Mouse (Mus musculus) CH12.LX (cell line): ENCODE data around the gene Prkn. TPM values are rescaled to one million over a fixed set of nuclear protein-coding genes. Genes with fewer than 3 reads are reported as not detected.

ENCODE experiments used
- DNase-seq: peaks from one replicate; pipeline ENCODE4 v3.0.0-alpha.2; 2013; ENCODE audit errors: extremely low read depth
- H3K27ac ChIP-seq: 2 replicates; pipeline ENCODE4 v1.5.1; 2012; ENCODE audit warnings: low read depth, mild to moderate bottlenecking, control low read depth, moderate library complexity; ENCODE audit not compliant: insufficient read depth
- H3K27me3 ChIP-seq: replicated peaks from 2 replicates; pipeline ENCODE3; 2012; ENCODE audit warnings: inconsistent platforms
- H3K36me3 ChIP-seq, 2 experiments: replicated peaks in 1 of 2; 2 replicates each; pipeline versions ENCODE3 to v1.6.1; 2012; ENCODE audit warnings: inconsistent platforms in 1 of 2, low read length in 1 of 2, mild to moderate bottlenecking in 1 of 2, mixed read lengths in 1 of 2, moderate library complexity in 1 of 2; ENCODE audit not compliant: control insufficient read depth in 1 of 2, insufficient read depth in 1 of 2
- H3K4me1 ChIP-seq, 2 experiments: 2 replicates each; pipeline ENCODE4 v1.6.1; 2012; ENCODE audit warnings: inconsistent platforms in 1 of 2, moderate library complexity in 1 of 2; ENCODE audit not compliant: insufficient read depth in 2 of 2, control insufficient read depth in 1 of 2
- H3K4me2 ChIP-seq: 2 replicates; pipeline ENCODE4 v1.6.1; 2012; ENCODE audit warnings: low read depth, mild to moderate bottlenecking, control low read depth; ENCODE audit not compliant: poor library complexity, insufficient read depth, severe bottlenecking
- H3K4me3 ChIP-seq, 3 experiments: fragments of 150-350 bp in 1 of 3; sonication (generic) in 1 of 3; replicated peaks in 1 of 3; 2 replicates each; pipeline versions ENCODE3 to v1.5.1; 2011 to 2012; ENCODE audit warnings: low read depth in 2 of 3, low read length in 2 of 3, mild to moderate bottlenecking in 2 of 3, moderate library complexity in 2 of 3, control low read depth in 1 of 3, improper control_type of control experiment in 1 of 3, inconsistent platforms in 1 of 3, mixed read lengths in 1 of 3; ENCODE audit not compliant: poor library complexity in 1 of 3
- H3K79me2 ChIP-seq: replicated peaks from 2 replicates; pipeline ENCODE4 v1.6.1; 2012; ENCODE audit warnings: mild to moderate bottlenecking, moderate library complexity; ENCODE audit not compliant: control insufficient read depth, poor library complexity, insufficient read depth, severe bottlenecking; ENCODE audit errors: extremely low read depth
- H3K9ac ChIP-seq: 2 replicates; pipeline ENCODE4 v1.6.1; 2012; ENCODE audit warnings: low read depth, mild to moderate bottlenecking, control low read depth, moderate library complexity; ENCODE audit not compliant: insufficient read depth
- H3K9me3 ChIP-seq: replicated peaks from 2 replicates; pipeline ENCODE3; 2012; ENCODE audit warnings: low read length, inconsistent platforms, mixed read lengths
- BHLHE40 ChIP-seq: IDR thresholded peaks from 2 replicates; pipeline ENCODE4 v1.6.1; 2011; ENCODE audit warnings: mild to moderate bottlenecking, low read depth, low read length, improper control_type of control experiment
- CHD1 ChIP-seq: IDR thresholded peaks from 2 replicates; pipeline ENCODE4 v1.6.1; 2012; ENCODE audit warnings: low read depth, low read length, improper control_type of control experiment, inconsistent platforms
- CTCF ChIP-seq, 2 experiments: IDR thresholded peaks in 1 of 2; conservative IDR thresholded peaks in 1 of 2; 2 replicates each; pipeline ENCODE4 v1.5.1; 2011 to 2012; ENCODE audit warnings: low read depth in 2 of 2, low read length in 2 of 2, improper control_type of control experiment in 1 of 2, inconsistent platforms in 1 of 2, mild to moderate bottlenecking in 1 of 2, moderate library complexity in 1 of 2
- E2F4 ChIP-seq: IDR thresholded peaks from 2 replicates; pipeline ENCODE4 v1.6.1; 2011; ENCODE audit warnings: low read depth, low read length, improper control_type of control experiment; ENCODE audit not compliant: insufficient replicate concordance
- ELF1 ChIP-seq: IDR thresholded peaks from 2 replicates; pipeline ENCODE4 v1.6.1; 2014; ENCODE audit warnings: low read depth, mild to moderate bottlenecking, inconsistent platforms, low read length, improper control_type of control experiment
- EP300 ChIP-seq: IDR thresholded peaks from 2 replicates; pipeline ENCODE4 v1.6.1; 2011; ENCODE audit warnings: low read length, improper control_type of control experiment
- ETS1 ChIP-seq: conservative IDR thresholded peaks from 2 replicates; pipeline ENCODE4 v1.6.1; 2012; ENCODE audit warnings: low read depth, mild to moderate bottlenecking, inconsistent platforms, low read length, improper control_type of control experiment, moderate library complexity
- GABPA ChIP-seq: IDR thresholded peaks from 2 replicates; pipeline ENCODE4 v1.6.1; 2012; ENCODE audit warnings: low read depth, low read length, improper control_type of control experiment, inconsistent platforms; ENCODE audit not compliant: insufficient replicate concordance
- IRF4 ChIP-seq: IDR thresholded peaks from 2 replicates; pipeline ENCODE4 v1.6.1; 2014; ENCODE audit warnings: low read depth, mild to moderate bottlenecking, inconsistent platforms, low read length, improper control_type of control experiment
- JUN ChIP-seq: IDR thresholded peaks from 2 replicates; pipeline ENCODE4 v1.6.1; 2011; ENCODE audit warnings: low read depth, mild to moderate bottlenecking, low read length, improper control_type of control experiment, moderate library complexity; ENCODE audit not compliant: insufficient read depth
- JUND ChIP-seq: conservative IDR thresholded peaks from 2 replicates; pipeline ENCODE4 v1.6.1; 2011; ENCODE audit warnings: low read depth, low read length, improper control_type of control experiment
- MAX ChIP-seq: IDR thresholded peaks from 2 replicates; pipeline ENCODE4 v1.6.1; 2011; ENCODE audit warnings: low read length, improper control_type of control experiment
- NRF1 ChIP-seq: IDR thresholded peaks from 2 replicates; pipeline ENCODE4 v1.6.1; 2014; ENCODE audit warnings: low read depth, mild to moderate bottlenecking, inconsistent platforms, low read length, improper control_type of control experiment, moderate library complexity
- PAX5 ChIP-seq: IDR thresholded peaks from 2 replicates; pipeline ENCODE4 v1.6.1; 2012; ENCODE audit warnings: low read length, inconsistent platforms, mixed read lengths
- POLR2A ChIP-seq: IDR thresholded peaks from 2 replicates; pipeline ENCODE4 v1.6.1; 2011; ENCODE audit warnings: low read depth, mild to moderate bottlenecking, improper control_type of control experiment, low read length
- POLR2AphosphoS2 ChIP-seq: IDR thresholded peaks from 2 replicates; pipeline ENCODE4 v1.6.1; 2011; ENCODE audit warnings: low read depth, low read length, improper control_type of control experiment
- RAD21 ChIP-seq: IDR thresholded peaks from 2 replicates; pipeline ENCODE4 v1.6.1; 2011; ENCODE audit warnings: low read depth, mild to moderate bottlenecking, low read length, improper control_type of control experiment, moderate library complexity
- RCOR1 ChIP-seq: conservative IDR thresholded peaks from 2 replicates; pipeline ENCODE4 v1.6.1; 2012; ENCODE audit warnings: low read depth, mild to moderate bottlenecking, inconsistent platforms, low read length, improper control_type of control experiment
- SIN3A ChIP-seq: IDR thresholded peaks from 2 replicates; pipeline ENCODE4 v1.6.1; 2012; ENCODE audit warnings: low read length, improper control_type of control experiment, inconsistent platforms
- TCF12 ChIP-seq: IDR thresholded peaks from 2 replicates; pipeline ENCODE4 v1.6.1; 2014; ENCODE audit warnings: low read depth, mild to moderate bottlenecking, inconsistent platforms, low read length, improper control_type of control experiment
- UBTF ChIP-seq: IDR thresholded peaks from 2 replicates; pipeline ENCODE4 v1.6.1; 2012; ENCODE audit warnings: low read depth, mild to moderate bottlenecking, inconsistent platforms, low read length, improper control_type of control experiment, moderate library complexity
- USF1 ChIP-seq: IDR thresholded peaks from 2 replicates; pipeline ENCODE4 v1.6.1; 2014; ENCODE audit warnings: low read depth, mild to moderate bottlenecking, inconsistent platforms, low read length, improper control_type of control experiment
- USF2 ChIP-seq: conservative IDR thresholded peaks from 2 replicates; pipeline ENCODE4 v1.6.1; 2011; ENCODE audit warnings: low read depth, low read length, improper control_type of control experiment
- ZMIZ1 ChIP-seq: IDR thresholded peaks from 2 replicates; pipeline ENCODE4 v1.6.1; 2012; ENCODE audit warnings: low read depth, mild to moderate bottlenecking, inconsistent platforms, low read length, improper control_type of control experiment
- dilution Hi-C: fragments of 300-500 bp; cut with MboI; formaldehyde crosslinking; loops from 2 replicates; pipeline ENCODE4 v1.14.3; 2020; ENCODE audit warnings: low sequenced_read_pairs; ENCODE audit not compliant: extremely low pct_unique_long_range_greater_than_20kb, extremely low pct_ligation_motif_present
- in situ Hi-C: fragments of 300-500 bp; cut with MboI; formaldehyde crosslinking; loops from 3 replicates; pipeline ENCODE4 v1.14.3; 2019; ENCODE audit warnings: low sequenced_read_pairs, low pct_ligation_motif_present, low pct_unique_long_range_greater_than_20kb, mixed read lengths
- polyA plus RNA-seq: library from polyadenylated mRNA; unstranded; fragments of >175 nt; gene quantifications from 2 replicates; pipeline ENCODE4 v1.2.1, GENCODE M21; 2012; ENCODE audit warnings: low read depth; ENCODE audit not compliant: insufficient read length
- total RNA-seq, 2 experiments: library from RNA; depleted of rRNA; stranded (reverse); fragments of 300-350 nt in 1 of 2; fragments of >200 nt in 1 of 2; gene quantifications; 2 replicates each; pipeline ENCODE4 v1.2.3; 2012 to 2014

The Prkn gene
- total and polyA plus RNA-seq, 3 experiments: 0.08 TPM; not detected in 2

DNA sequence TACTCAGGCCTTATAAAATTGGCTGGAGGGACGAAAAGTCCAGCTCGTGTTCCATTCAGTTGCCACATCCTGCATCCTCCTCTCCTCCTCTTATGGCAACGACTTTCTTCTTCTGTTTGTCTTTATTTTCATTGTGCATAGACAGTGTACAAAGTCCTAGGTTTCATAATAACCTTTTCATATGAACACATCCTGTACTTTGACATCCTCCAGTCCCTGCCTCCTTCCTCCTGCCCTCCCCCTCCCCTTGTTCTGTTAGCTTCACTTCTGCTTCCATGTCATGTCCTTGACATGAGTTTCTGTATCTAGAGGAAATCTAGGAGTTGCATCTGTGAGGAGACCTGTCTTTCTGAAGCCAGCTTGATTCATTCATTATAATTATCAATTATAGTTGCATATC lies 967.1 kb downstream of the Prkn start:
- no peaks in the 10 kb centered on the region for H3K36me3 ChIP-seq
- peaks cover 3% of the 10 kb centered on the region for H3K9me3 ChIP-seq
- H3K4me1 ChIP-seq: no peaks in the 10 kb centered on the region
- no peak overlapping the region for H3K27ac ChIP-seq
- TF ChIP-seq JUN (no peak), POLR2AphosphoS2 (no peak), GABPA (no peak), MAX (no peak), JUND (no peak), UBTF (no peak), RAD21 (no peak), BHLHE40 (no peak), RCOR1 (no peak)
- TF ChIP-seq, all 38 proteins: peak for 0
- in situ Hi-C loops (no loop called here), dilution Hi-C loops (no loop called here)
- Histone ChIP-seq H3K79me2 (no peaks in the 10 kb centered on the region), H3K4me3 (no peak overlapping the region), H3K27me3 (peaks cover 5% of the 10 kb centered on the region), H3K9ac (no peak overlapping the region), H3K4me2 (no peak overlapping the region)
- no peak for DNase-seq

DNA sequence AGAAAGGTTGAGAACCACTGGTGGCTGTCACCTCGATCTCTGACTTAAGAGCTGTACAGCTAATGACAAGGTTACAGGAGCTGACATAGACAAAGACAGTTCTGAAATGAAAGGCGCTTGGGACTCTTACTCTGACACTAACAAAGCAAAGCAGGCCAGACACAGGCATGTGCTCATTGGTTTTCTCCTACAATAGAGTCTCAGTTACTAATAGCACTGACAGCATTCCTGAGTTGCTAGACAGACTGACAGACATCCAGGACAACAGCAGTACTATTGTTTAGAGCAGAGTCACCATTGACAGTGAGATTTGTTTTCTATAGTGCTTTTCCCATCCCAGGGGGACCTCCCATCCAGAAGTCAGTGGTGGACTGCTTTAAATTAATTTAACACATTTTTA lies 977.7 kb downstream of the Prkn start:
- H3K79me2 ChIP-seq: no peaks in the 10 kb centered on the region
- dilution Hi-C loops: no loop called here
- peaks cover 5% of the 10 kb centered on the region for H3K27me3 ChIP-seq
- H3K27ac ChIP-seq: no peak overlapping the region
- H3K4me1 ChIP-seq: no peaks in the 10 kb centered on the region
- H3K4me3 ChIP-seq: no peak overlapping the region
- no peak overlapping the region for H3K9ac ChIP-seq
- in situ Hi-C loops: no loop called here
- no peak for TF ChIP-seq E2F4
- TF ChIP-seq PAX5: no peak
- TF ChIP-seq SIN3A: no peak
- no peak for TF ChIP-seq USF1
- TF ChIP-seq ETS1: no peak
- no peak for TF ChIP-seq POLR2A
- no peak for TF ChIP-seq ZMIZ1
- no peak for TF ChIP-seq IRF4
- no peak for TF ChIP-seq ELF1
- TF ChIP-seq CTCF (conservative IDR thresholded peaks at IDR 0.05 in 1 of 2, IDR thresholded peaks at IDR 0.05 in 1 of 2; ENCODE audit: low read depth in 2 of 2, low read length in 2 of 2): no peak
- TF ChIP-seq EP300: no peak
- TF ChIP-seq JUN: no peak
- no peak for TF ChIP-seq POLR2AphosphoS2
- no peak for TF ChIP-seq USF2
- TF ChIP-seq CHD1: no peak
- TF ChIP-seq UBTF: no peak
- TF ChIP-seq NRF1: no peak
- TF ChIP-seq TCF12: no peak
- no peaks in the 10 kb centered on the region for H3K36me3 ChIP-seq
- no peak for DNase-seq
- H3K4me2 ChIP-seq: no peak overlapping the region
- peaks cover 9% of the 10 kb centered on the region for H3K9me3 ChIP-seq
